Mouse (Mus musculus) spleen, adult 18-20 months (tissue): ENCODE measurements around the gene Dexi.
A peak's percentile ranks its signal among the peaks of the same experiment; 100 is the strongest.

Experiments
- DNase-seq, 2 experiments: peaks; one replicate each; pipeline ENCODE4 v3.0.0; 2022; ENCODE audit warnings: mixed read lengths in 2 of 2

Dexi gene

GRCm38 (mm10) chr16:10540763-10541597, 1.9 kb downstream of the Dexi start:
- no peak for DNase-seq

- no peak for DNase-seq
Observed at GRCm38 (mm10) chr16:10536961-10537360, 5.9 kb downstream of the Dexi start.

- DNase-seq = no peak
Observed at GRCm38 (mm10) chr16:10536323-10536722, 6.5 kb downstream of the Dexi start.

GRCm38 (mm10) chr16:10534567-10534966, 8.3 kb downstream of the Dexi start:
- DNase-seq = no peak

- DNase-seq = no peak
Observed at GRCm38 (mm10) chr16:10533781-10534180, 9.1 kb downstream of the Dexi start.

- DNase-seq = no peak
Observed at GRCm38 (mm10) chr16:10530179-10530578, 12.7 kb downstream of the Dexi start.

- no peak for DNase-seq
Observed at GRCm38 (mm10) chr16:10528382-10528781, 14.5 kb downstream of the Dexi start.

- no peak for DNase-seq
Observed at GRCm38 (mm10) chr16:10527046-10527644, 15.7 kb downstream of the Dexi start.

GRCm38 (mm10) chr16:10525610-10525980, 17.3 kb downstream of the Dexi start:
- no peak for DNase-seq

GRCm38 (mm10) chr16:10524866-10525609, 17.8 kb downstream of the Dexi start:
- DNase-seq = no peak

- DNase-seq = no peak
Observed at GRCm38 (mm10) chr16:10523650-10524049, 19.2 kb downstream of the Dexi start.

GRCm38 (mm10) chr16:10522811-10523210, 20.0 kb downstream of the Dexi start:
- DNase-seq = peak; percentile 67 to 83

- peak; percentile 49 to 81 for DNase-seq
Observed at GRCm38 (mm10) chr16:10520908-10521614, 21.8 kb downstream of the Dexi start.

GRCm38 (mm10) chr16:10518030-10518429, 24.8 kb downstream of the Dexi start:
- peak; percentile 35 to 54 for DNase-seq

- peak; percentile 56 to 72 for DNase-seq
Observed at GRCm38 (mm10) chr16:10515953-10516572, 26.8 kb downstream of the Dexi start.

- DNase-seq = no peak
Observed at GRCm38 (mm10) chr16:10511134-10511520, 31.7 kb downstream of the Dexi start.

GRCm38 (mm10) chr16:10510477-10511133, 32.2 kb downstream of the Dexi start:
- DNase-seq = no peak

GRCm38 (mm10) chr16:10508691-10509090, 34.2 kb downstream of the Dexi start:
- peak in 1 of 2 experiments; percentile 57 for DNase-seq

- no peak for DNase-seq
Observed at GRCm38 (mm10) chr16:10507445-10507844, 35.4 kb downstream of the Dexi start.

- DNase-seq = no peak
Observed at GRCm38 (mm10) chr16:10503058-10503457, 39.8 kb downstream of the Dexi start.

- no peak for DNase-seq
Observed at GRCm38 (mm10) chr16:10501865-10502264, 41.0 kb downstream of the Dexi start.

GRCm38 (mm10) chr16:10499122-10499521, 43.7 kb downstream of the Dexi start:
- no peak for DNase-seq
